Mouse (Mus musculus) layer of hippocampus, adult 11-12 months (tissue): Measurements from ENCODE around the gene Acot7.

Experiments
- DNase-seq: peaks from one replicate; pipeline ENCODE4 v3.0.0; 2022; ENCODE audit warnings: low spot score

Gene Acot7

DNA sequence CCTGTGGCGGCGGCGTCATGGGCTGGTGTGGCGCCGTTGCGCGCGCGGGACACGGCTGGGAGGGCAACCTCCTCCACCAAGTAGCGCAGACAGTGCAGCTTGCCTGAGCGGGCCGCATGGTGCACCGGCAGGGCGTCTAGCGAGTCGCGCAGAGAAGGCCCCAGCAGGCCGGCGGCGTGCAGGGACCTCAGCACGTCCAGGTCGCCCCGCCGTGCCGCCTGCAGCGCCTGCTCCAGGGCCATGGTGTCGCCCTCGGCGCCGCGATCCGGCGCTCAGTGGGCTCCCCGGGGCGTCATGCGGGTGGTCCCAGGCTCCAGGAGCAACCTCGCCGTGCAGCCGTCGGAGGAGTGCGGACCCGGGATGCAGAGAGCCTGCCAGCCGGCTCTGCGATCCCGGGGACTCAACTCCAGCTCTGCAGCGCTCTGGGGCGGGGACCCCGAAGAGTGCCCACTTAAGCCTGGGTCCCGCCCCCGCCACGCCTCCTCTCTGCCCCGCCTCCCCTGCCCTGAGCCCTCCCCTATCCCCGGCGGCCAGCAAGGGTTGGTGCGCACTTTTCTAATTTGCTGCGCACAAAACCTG lies 25.9 kb upstream of the Acot7 start, which contains the start of gene Espn:
TSS of gene Espn (minus strand) at position 406 of the 579 bp plus-strand sequence.
- DNase-seq = no peak

GRCm38 (mm10) chr4:152153771-152154177 lies 24.2 kb upstream of the Acot7 start:
- peak; percentile 86 for DNase-seq

DNA sequence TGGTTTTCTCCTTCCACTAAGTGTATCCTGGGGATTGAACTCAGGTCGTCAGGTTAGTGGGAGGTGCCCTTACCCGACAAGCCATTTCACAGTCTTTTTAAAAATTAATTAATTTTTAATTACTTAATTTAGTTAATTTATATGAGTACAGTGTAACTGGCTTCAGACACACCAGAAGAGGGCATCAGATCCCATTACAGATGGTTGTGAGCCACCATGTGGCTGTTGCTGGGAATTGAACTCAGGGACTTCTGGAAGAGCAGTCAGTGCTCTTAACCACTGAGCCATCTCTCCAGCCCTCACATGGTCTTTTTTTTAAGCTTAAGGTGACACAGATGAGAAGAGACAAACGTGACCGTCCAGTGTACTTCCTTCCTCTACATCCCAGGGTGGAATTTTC lies 22.9 kb upstream of the Acot7 start:
- no peak for DNase-seq

GRCm38 (mm10) chr4:152157779-152158584 lies 20.0 kb upstream of the Acot7 start:
- peak; percentile 61 for DNase-seq

- DNase-seq = no peak
These were observed 19.2 kb upstream of the Acot7 start, which contains the start of gene Hes2 for GRCm38 (mm10) chr4:152158585-152159284. TSS of gene Hes2 (plus strand) at chr4:152158867.

- DNase-seq = no peak
These were observed 18.7 kb upstream of the Acot7 start for GRCm38 (mm10) chr4:152159285-152159678.

GRCm38 (mm10) chr4:152160748-152161147 lies 17.2 kb upstream of the Acot7 start:
- DNase-seq = no peak

GRCm38 (mm10) chr4:152161601-152162000 lies 16.3 kb upstream of the Acot7 start:
- DNase-seq = no peak

DNA sequence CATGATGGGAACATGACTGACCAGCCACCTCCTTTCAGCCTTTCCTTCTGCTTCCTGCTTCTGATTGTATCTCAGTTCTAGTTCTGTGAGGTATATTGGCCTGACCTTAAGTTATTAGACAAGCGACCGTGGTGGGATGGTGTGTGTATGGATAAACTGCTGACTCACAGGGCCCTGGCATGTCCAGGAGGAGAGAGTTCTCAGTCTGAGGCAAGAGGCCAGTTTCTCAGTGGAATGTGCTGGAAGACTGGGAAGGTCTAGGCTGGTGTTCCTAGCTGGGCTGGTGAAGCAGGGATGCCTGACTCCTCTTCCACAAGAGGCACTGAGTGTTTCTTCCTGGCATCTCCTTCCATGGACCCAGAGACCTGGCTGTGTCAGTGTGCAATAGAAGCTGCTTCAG lies 15.2 kb upstream of the Acot7 start:
- no peak for DNase-seq

- peak; percentile 65 for DNase-seq
These were observed 12.7 kb upstream of the Acot7 start for GRCm38 (mm10) chr4:152165036-152165931.

DNA sequence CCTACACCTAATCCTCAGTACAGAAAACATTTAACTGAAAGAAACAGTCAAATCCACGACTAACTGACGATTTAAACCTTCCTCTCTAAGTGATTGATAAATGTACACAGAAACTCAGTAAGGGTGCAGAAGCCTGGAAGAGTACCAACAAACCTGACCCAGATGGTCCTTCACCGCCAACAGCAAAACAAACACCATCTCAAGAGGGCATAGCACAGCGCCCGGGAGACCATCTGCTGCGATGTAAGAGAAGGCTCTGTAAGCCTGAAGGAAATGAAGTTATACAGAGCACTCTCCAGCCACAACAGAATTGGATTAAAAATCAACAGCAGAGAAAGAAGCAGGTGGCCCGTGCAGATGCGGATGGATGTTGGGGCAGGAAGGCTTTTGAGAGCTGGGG lies 9.9 kb upstream of the Acot7 start:
- no peak for DNase-seq

GRCm38 (mm10) chr4:152169103-152169502 lies 8.8 kb upstream of the Acot7 start:
- DNase-seq = no peak

GRCm38 (mm10) chr4:152170286-152170685 lies 7.6 kb upstream of the Acot7 start:
- DNase-seq = no peak

GRCm38 (mm10) chr4:152171543-152171942 lies 6.4 kb upstream of the Acot7 start:
- DNase-seq = no peak

- DNase-seq = peak; percentile 91
These were observed 4.9 kb upstream of the Acot7 start for GRCm38 (mm10) chr4:152173041-152173440.

DNA sequence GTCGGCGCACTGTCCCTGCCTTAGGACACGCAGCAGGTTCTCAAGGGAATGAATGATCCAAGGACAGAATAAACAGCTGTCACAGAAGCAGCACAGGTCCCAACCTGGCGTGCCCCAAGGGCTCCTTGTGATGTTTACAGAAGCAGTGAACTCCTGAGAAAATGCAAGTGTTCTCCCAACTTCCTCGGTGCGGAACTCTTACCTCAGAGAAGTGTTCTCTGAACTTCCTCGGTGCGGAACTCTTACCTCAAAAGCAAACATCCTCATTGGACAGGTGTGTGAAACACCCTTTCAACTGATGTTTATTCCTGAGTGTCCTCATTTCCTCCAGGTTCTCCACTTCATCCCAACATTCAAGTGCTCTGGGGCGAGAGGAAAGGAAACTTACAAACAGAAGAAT lies 4.0 kb upstream of the Acot7 start:
- DNase-seq = no peak

DNA sequence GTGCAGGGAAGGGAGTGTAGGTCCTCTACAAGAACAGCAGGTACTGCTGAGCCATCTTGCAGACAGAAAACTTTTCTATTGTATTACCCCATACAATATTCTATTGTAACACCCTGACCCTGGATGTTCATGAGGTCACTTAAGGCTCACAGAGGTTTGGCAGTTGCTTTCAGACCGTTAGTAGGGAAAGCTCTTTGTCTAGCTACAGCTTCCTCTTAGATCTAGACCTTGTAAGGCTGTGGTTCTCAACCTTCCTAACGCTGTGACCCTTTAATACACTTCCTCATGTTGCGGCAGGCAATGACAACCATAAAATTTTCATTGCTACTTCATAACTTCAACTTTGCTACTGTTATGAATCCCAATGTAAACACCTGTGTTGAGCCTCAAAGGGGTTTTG lies 1.3 kb upstream of the Acot7 start:
- DNase-seq = no peak

- DNase-seq = no peak
These were observed 779 bp upstream of the Acot7 start for GRCm38 (mm10) chr4:152177174-152177536.

DNA sequence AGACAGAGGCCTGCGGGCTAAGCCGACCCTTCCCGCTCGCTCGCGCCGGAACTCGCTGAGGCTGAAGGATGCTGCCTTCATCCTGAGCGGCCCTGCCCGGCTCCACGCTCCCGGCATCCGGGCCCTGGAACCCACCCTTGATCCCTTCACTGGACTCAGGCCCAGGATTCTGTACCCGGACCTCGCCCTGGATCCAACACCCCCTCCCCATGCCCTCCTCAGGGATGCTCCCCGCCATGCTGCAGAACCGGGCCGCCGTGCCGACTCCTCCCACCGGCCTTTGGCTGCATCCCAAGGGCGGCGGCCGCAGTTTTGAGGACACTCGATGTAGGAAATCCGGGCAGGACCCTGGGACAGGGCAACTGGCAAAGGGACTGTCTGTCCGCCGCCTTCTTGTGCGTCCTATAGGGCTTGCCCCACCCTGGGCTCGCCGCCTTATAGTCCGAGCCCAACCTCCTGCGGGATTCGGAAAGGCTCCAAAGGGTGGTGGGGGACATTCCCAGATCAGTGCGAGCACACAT lies 470 bp downstream of the Acot7 start:
- DNase-seq = peak; percentile 49

- no peak for DNase-seq
These were observed 1.2 kb downstream of the Acot7 start for GRCm38 (mm10) chr4:152178916-152179705.
